Mouse (Mus musculus) erythroblast, embryonic 14.5 days (primary cell): ENCODE results near the gene Gpr150. TPM values are rescaled to one million over a fixed set of nuclear protein-coding genes. Genes with fewer than 3 reads are reported as not detected.

Source experiments
- H3K27me3 ChIP-seq: 2 replicates; pipeline ENCODE4 v1.6.1; 2012; ENCODE audit warnings: inconsistent platforms; ENCODE audit not compliant: control insufficient read depth
- H3K36me3 ChIP-seq: 2 replicates; pipeline ENCODE4 v1.6.1; 2012; ENCODE audit warnings: mild to moderate bottlenecking, inconsistent platforms; ENCODE audit not compliant: control insufficient read depth
- H3K4me1 ChIP-seq: 2 replicates; pipeline ENCODE4 v1.6.1; 2012; ENCODE audit warnings: inconsistent platforms; ENCODE audit not compliant: control insufficient read depth
- H3K4me3 ChIP-seq: replicated peaks from 2 replicates; pipeline ENCODE3; 2012; ENCODE audit warnings: moderate library complexity, mild to moderate bottlenecking, inconsistent platforms
- H3K9me3 ChIP-seq: 2 replicates; pipeline ENCODE4 v1.6.1; 2012; ENCODE audit warnings: low read length, inconsistent platforms, mixed read lengths; ENCODE audit not compliant: control insufficient read depth
- GATA1 ChIP-seq: IDR thresholded peaks from 2 replicates; pipeline ENCODE4 v1.6.1; 2012; ENCODE audit warnings: low read length, inconsistent platforms, mixed read lengths
- TAL1 ChIP-seq: IDR thresholded peaks from 3 replicates; pipeline ENCODE4 v1.6.1; 2012; ENCODE audit warnings: low read length, inconsistent platforms, mixed read lengths
- polyA plus RNA-seq: library from polyadenylated mRNA; stranded (reverse); fragments of >175 nt; gene quantifications from 2 replicates; pipeline ENCODE4 v1.2.3, GENCODE M21; 2012

The Gpr150 gene
- polyA plus RNA-seq, 1 experiment, result 0.78 TPM

- H3K27me3 ChIP-seq, result no peaks in the 10 kb centered on the region
- H3K36me3 ChIP-seq, result peaks cover 9% of the 10 kb centered on the region
- peak within 1 kb of the TSS; percentile 83 for H3K4me3 ChIP-seq
- peaks cover 33% of the 10 kb centered on the region for H3K4me1 ChIP-seq
- no peak for TF ChIP-seq GATA1
- no peak for TF ChIP-seq TAL1
- H3K9me3 ChIP-seq, result no peaks in the 10 kb centered on the region
These were observed 38.6 kb downstream of the Gpr150 start, which contains the start of gene Rfesd for GRCm38 (mm10) chr13:76017974-76018843. Rfesd (minus strand) TSS chr13:76018719.

- Histone ChIP-seq H3K9me3 (no peaks in the 10 kb centered on the region), H3K36me3 (peaks cover 16% of the 10 kb centered on the region), H3K4me1 (peaks cover 41% of the 10 kb centered on the region), H3K27me3 (no peaks in the 10 kb centered on the region), H3K4me3 (peak overlapping the region; percentile 83)
- peak; percentile 98 for TF ChIP-seq GATA1
- TF ChIP-seq TAL1, result no peak
These were observed 39.3 kb downstream of the Gpr150 start for GRCm38 (mm10) chr13:76017465-76017864.

- Histone ChIP-seq H3K4me1 (peaks cover 52% of the 10 kb centered on the region), H3K27me3 (no peaks in the 10 kb centered on the region), H3K36me3 (peaks cover 40% of the 10 kb centered on the region), H3K9me3 (no peaks in the 10 kb centered on the region), H3K4me3 (peak overlapping the region; percentile 83)
- TF ChIP-seq TAL1 (no peak), GATA1 (peak; percentile 39)
These were observed 42.3 kb downstream of the Gpr150 start for GRCm38 (mm10) chr13:76014511-76014910.

Other genes starting within 250 kb of the Gpr150 start
- 1.6 and 1.8 TPM in 2 replicates for gene Glrx, start 217.1 kb downstream of the Gpr150 start, polyA plus RNA-seq
- gene Rhobtb3, start 113.1 kb downstream of the Gpr150 start, polyA plus RNA-seq, result 0.03 and 0.04 TPM in 2 replicates
- gene Spata9, start 89.8 kb downstream of the Gpr150 start, polyA plus RNA-seq, result not detected in 2 replicates
- gene Rfesd, start 38.3 kb downstream of the Gpr150 start, polyA plus RNA-seq, result 0.90 and 1.3 TPM in 2 replicates
- gene Arsk, start 41.7 kb upstream of the Gpr150 start, polyA plus RNA-seq, result 0.09 TPM in 1 of 2 replicates, not detected in the other
- gene Ttc37, start 41.7 kb upstream of the Gpr150 start, polyA plus RNA-seq, result 0.06 and 0.09 TPM in 2 replicates
- not detected in 2 replicates for gene Fam81b, start 248.1 kb upstream of the Gpr150 start, polyA plus RNA-seq